Mouse (Mus musculus) neural tube, embryonic 13.5 days (tissue): Measurements from ENCODE around the gene Galnt3. TPM values are rescaled to one million over a fixed set of nuclear protein-coding genes. Genes with fewer than 3 reads are reported as not detected.

Source experiments
- ATAC-seq: fragments of 200-750 bp; cut with Nextera tagmentation; 2 replicates; pipeline ENCODE4 v1.8.0; 2017; ENCODE audit warnings: low read depth, mild to moderate bottlenecking, moderate TSS enrichment, moderate library complexity
- H3K27ac ChIP-seq: fragments of 300-500 bp; sonication (generic); replicated peaks from 2 replicates; pipeline ENCODE4 v1.5.1; 2015; ENCODE audit warnings: moderate library complexity, mild to moderate bottlenecking, inconsistent platforms
- H3K27me3 ChIP-seq: fragments of 300-500 bp; sonication (generic); 2 replicates; pipeline ENCODE4 v1.6.1; 2015; ENCODE audit warnings: mild to moderate bottlenecking, inconsistent platforms
- H3K36me3 ChIP-seq: fragments of 300-500 bp; sonication (generic); 2 replicates; pipeline ENCODE4 v1.6.1; 2015; ENCODE audit warnings: mild to moderate bottlenecking, inconsistent platforms
- H3K4me1 ChIP-seq: fragments of 300-500 bp; sonication (generic); replicated peaks from 2 replicates; pipeline ENCODE4 v1.6.1; 2015; ENCODE audit warnings: inconsistent platforms
- H3K4me2 ChIP-seq: fragments of 300-500 bp; sonication (generic); 2 replicates; pipeline ENCODE4 v1.6.1; 2015; ENCODE audit warnings: inconsistent platforms, mild to moderate bottlenecking, moderate library complexity
- H3K4me3 ChIP-seq: fragments of 300-500 bp; sonication (generic); 2 replicates; pipeline ENCODE4 v1.5.1; 2015; ENCODE audit warnings: mild to moderate bottlenecking, inconsistent platforms
- H3K9ac ChIP-seq: fragments of 300-500 bp; sonication (generic); 2 replicates; pipeline ENCODE4 v1.6.1; 2015; ENCODE audit warnings: moderate library complexity, mild to moderate bottlenecking, inconsistent platforms
- H3K9me3 ChIP-seq: fragments of 300-500 bp; sonication (generic); 2 replicates; pipeline ENCODE4 v1.6.1; 2016; ENCODE audit warnings: inconsistent platforms
- WGBS: fragments of 180-500 bp; shearing (Covaris S2); methylation state at CpG from one replicate; pipeline ENCODE4 v1.1.7; 2015; 5-methylcytosine and 5-hydroxymethylcytosine counted together
- polyA plus RNA-seq: library from polyadenylated mRNA; unstranded; fragments of >200 nt; fragmentation: Nextera tagmentation; extraction: Ambion mirVana; gene quantifications from 2 replicates; pipeline ENCODE4 v1.2.1, GENCODE M21; 2015

The Galnt3 gene
- polyA plus RNA-seq, 1 experiment from 2014 or later = 0.39 TPM

GRCm38 (mm10) chr2:66101686-66102304 is 23.0 kb downstream of the Galnt3 start:
- ATAC-seq = no peak
- 96% methylated on average over 9 of the region's 9 CpGs for WGBS
- Histone ChIP-seq H3K9me3 (no peaks in the 10 kb centered on the region), H3K4me2 (no peak overlapping the region), H3K27ac (no peak overlapping the region), H3K4me3 (no peak overlapping the region), H3K9ac (no peak overlapping the region), H3K36me3 (no peaks in the 10 kb centered on the region), H3K4me1 (peaks cover 18% of the 10 kb centered on the region), H3K27me3 (no peaks in the 10 kb centered on the region)

- H3K27ac ChIP-seq = no peak overlapping the region
- H3K4me2 ChIP-seq = peak overlapping the region; percentile 18; the same call in 1 of the 2 replicates
- H3K36me3 ChIP-seq = no peaks in the 10 kb centered on the region
- H3K4me1 ChIP-seq = peaks cover 18% of the 10 kb centered on the region
- H3K9ac ChIP-seq = no peak overlapping the region
- H3K9me3 ChIP-seq = no peaks in the 10 kb centered on the region
- WGBS = 44% methylated on average over 17 of the region's 17 CpGs
- no peaks in the 10 kb centered on the region for H3K27me3 ChIP-seq
- H3K4me3 ChIP-seq = no peak overlapping the region
- ATAC-seq = no peak
These were observed 24.0 kb downstream of the Galnt3 start for GRCm38 (mm10) chr2:66100671-66101351.

DNA sequence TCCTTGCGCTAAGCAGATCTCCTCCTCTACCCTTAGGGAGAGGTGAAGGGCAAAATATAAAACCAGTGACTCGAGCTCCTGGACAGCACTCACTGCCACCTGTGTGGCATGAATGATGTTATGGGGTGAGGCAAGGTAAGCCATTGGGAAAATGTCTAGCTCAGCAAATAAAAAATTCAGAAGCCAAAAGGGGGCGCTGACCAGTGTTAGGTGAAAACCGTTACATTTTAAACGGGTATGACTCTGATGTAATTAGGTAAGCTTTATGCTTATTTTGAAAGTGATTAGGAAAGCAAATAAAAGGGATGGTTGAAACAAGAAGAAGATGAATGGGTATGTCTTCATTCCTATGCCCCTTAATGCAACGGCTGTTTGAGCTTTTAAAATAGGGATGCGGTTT is 24.6 kb downstream of the Galnt3 start:
- Histone ChIP-seq H3K4me2 (peak overlapping the region; percentile 18; the same call in 1 of the 2 replicates), H3K4me3 (no peak overlapping the region), H3K4me1 (peaks cover 18% of the 10 kb centered on the region), H3K27me3 (no peaks in the 10 kb centered on the region), H3K9ac (no peak overlapping the region), H3K9me3 (no peaks in the 10 kb centered on the region), H3K27ac (no peak overlapping the region), H3K36me3 (no peaks in the 10 kb centered on the region)
- 42% methylated on average over 7 of the region's 7 CpGs for WGBS
- no peak for ATAC-seq

DNA sequence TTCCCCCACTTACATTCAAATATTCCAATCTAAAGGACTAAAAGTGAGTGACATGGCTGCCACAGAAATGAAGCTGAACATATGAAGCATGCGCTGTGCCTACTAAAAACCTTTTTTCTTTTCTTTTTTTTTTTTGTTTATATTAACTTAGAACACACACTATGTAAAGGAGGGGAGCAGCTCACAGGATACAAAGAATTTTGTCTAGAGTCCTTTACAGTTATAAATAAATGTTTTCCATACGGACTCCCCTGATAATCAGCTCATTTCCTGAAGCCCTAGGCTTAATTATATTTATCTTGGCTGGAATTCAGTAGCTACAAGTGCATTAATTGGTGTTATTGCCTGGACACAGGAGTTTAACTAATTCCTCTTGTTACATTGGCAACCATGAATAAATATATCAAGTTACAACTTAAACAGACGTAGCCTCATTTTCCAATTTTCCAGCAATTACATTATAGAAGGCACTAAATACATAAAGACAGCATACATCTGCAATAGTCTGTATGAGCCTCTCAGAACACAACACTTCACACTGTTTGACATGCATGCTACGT is 30.1 kb downstream of the Galnt3 start:
- H3K4me3 ChIP-seq = no peak overlapping the region
- WGBS = 62% methylated on average over 4 of the region's 4 CpGs

DNA sequence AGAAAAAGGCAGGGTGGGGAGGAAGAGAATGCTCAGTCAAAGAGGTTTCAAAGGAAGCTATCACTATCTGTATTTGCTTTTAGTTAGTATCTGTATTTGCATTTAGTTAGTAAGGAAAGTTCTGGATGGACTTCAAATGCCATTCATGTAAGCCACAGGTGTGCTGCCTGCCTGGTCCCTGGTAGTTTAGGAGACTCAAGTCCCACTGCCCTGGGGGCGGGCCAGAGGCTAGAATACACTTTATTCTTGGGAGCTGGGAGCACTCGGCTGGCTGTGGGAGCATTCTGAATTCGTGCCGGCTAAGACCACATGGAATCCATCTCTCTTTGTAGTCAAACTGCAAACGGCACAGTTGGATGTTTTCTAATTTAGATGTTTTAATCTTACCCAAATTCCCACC is 33.5 kb downstream of the Galnt3 start:
- Histone ChIP-seq H3K9ac (no peak overlapping the region), H3K36me3 (no peaks in the 10 kb centered on the region), H3K4me2 (no peak overlapping the region), H3K27me3 (no peaks in the 10 kb centered on the region), H3K4me3 (no peak overlapping the region), H3K4me1 (no peaks in the 10 kb centered on the region), H3K27ac (no peak overlapping the region), H3K9me3 (no peaks in the 10 kb centered on the region)
- 61% methylated on average over 5 of the region's 5 CpGs for WGBS
- no peak for ATAC-seq

More for the DNA sequence above, 30.1 kb downstream of the Galnt3 start:
- Histone ChIP-seq H3K4me1 (0 out of 2 replicates have a peak, but pooled peaks cover 6% of the 10 kb centered on the region), H3K4me2 (no peak overlapping the region), H3K27me3 (no peaks in the 10 kb centered on the region), H3K27ac (no peak overlapping the region), H3K9me3 (no peaks in the 10 kb centered on the region), H3K9ac (no peak overlapping the region), H3K36me3 (no peaks in the 10 kb centered on the region)
- no peak for ATAC-seq

- Histone ChIP-seq H3K4me2 (no peak overlapping the region), H3K4me1 (no peaks in the 10 kb centered on the region), H3K9me3 (no peaks in the 10 kb centered on the region), H3K27ac (no peak overlapping the region), H3K9ac (no peak overlapping the region), H3K36me3 (no peaks in the 10 kb centered on the region), H3K4me3 (no peak overlapping the region), H3K27me3 (no peaks in the 10 kb centered on the region)
- no peak for ATAC-seq
- 76% methylated on average over 4 of the region's 4 CpGs for WGBS
These were observed 42.9 kb downstream of the Galnt3 start for GRCm38 (mm10) chr2:66081876-66082275.

DNA sequence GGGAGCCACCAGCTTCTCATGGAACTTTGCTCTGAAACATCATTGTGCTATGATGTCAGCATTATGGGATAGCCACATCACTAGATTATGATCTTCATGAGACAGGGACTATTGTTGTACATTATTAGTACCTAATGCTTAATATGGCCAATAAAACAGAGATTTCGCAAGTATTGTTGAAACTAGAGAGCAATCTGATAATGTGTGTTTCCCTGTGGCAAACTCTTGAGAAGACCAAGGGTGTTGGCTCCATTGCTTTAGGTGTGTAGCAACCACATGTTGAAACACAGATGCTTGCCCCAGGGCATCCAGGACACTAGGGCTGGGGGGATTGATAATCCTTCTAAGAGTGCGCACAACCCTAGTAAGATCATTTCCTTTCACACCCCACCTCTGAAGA is 44.1 kb downstream of the Galnt3 start:
- Histone ChIP-seq H3K4me1 (no peaks in the 10 kb centered on the region), H3K9ac (no peak overlapping the region), H3K27ac (no peak overlapping the region), H3K9me3 (no peaks in the 10 kb centered on the region), H3K4me3 (no peak overlapping the region), H3K27me3 (no peaks in the 10 kb centered on the region), H3K4me2 (no peak overlapping the region), H3K36me3 (no peaks in the 10 kb centered on the region)
- 98% methylated on average over 2 of the region's 2 CpGs for WGBS
- ATAC-seq = no peak

GRCm38 (mm10) chr2:66069454-66069853 is 55.3 kb downstream of the Galnt3 start:
- Histone ChIP-seq H3K4me2 (no peak overlapping the region), H3K4me3 (no peak overlapping the region), H3K36me3 (no peaks in the 10 kb centered on the region), H3K9ac (no peak overlapping the region), H3K9me3 (no peaks in the 10 kb centered on the region), H3K27me3 (no peaks in the 10 kb centered on the region), H3K27ac (no peak overlapping the region), H3K4me1 (no peaks in the 10 kb centered on the region; the same call in 1 of the 2 replicates)
- WGBS = 46% methylated on average over 6 of the region's 6 CpGs
- ATAC-seq = no peak

DNA sequence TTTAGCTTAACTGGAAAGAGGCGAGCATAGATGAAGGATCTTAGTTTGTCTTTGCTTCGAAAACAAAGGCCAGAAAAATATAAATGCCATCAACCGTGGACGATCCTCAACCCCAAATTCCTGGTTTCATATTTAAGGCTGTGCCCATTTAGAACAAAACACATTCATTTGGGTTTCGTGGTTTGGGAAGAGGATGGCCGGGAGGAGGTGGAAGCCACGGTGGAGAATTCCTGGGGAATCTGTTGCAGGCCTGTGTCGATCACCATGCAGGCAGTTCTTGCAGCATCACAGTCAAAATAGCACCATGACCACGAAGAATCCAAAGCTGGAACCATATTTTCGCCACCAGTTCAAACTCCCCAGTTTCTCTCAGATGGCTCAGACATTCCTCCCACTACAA is 61.5 kb downstream of the Galnt3 start:
- 92% methylated on average over 10 of the region's 10 CpGs for WGBS
- Histone ChIP-seq H3K4me2 (no peak overlapping the region), H3K36me3 (no peaks in the 10 kb centered on the region), H3K4me1 (no peaks in the 10 kb centered on the region), H3K27ac (no peak overlapping the region), H3K27me3 (no peaks in the 10 kb centered on the region), H3K9me3 (no peaks in the 10 kb centered on the region), H3K4me3 (no peak overlapping the region), H3K9ac (no peak overlapping the region)
- ATAC-seq = no peak

DNA sequence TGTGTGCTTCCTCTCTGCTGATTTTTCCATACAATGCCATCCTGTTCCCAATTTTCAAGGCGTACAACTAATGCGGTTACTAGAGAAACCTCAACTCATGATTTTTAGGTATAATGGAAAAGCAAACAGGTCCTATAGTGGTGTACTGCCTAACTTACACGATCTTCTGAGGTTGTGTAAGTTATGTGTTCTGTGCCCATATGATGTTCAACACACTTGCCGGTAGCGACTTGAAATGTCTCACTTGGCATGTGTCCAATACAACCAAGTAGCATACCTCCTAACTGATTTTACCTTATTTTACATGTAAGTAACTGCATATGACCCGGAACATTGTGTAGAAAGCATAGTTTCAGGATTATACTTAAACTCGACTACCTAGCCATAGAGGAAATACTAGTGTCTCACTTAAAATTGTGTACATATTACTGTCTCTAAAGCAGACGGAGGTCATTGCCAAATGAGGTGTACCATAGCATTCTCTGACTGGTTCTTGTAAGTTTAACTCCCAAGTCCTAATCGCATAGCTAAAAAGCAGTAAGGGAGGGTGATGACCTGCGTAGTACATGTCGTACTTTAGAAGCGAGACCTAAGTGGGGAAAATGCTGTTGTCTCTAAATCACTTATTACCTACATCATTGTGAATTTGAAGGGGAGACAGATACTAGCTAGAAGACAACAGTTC is 80.2 kb downstream of the Galnt3 start:
- no peaks in the 10 kb centered on the region for H3K36me3 ChIP-seq
- H3K4me2 ChIP-seq = peak overlapping the region; percentile 24; the same call in 1 of the 2 replicates
- H3K9me3 ChIP-seq = no peaks in the 10 kb centered on the region
- peak overlapping the region; percentile 80 for H3K27ac ChIP-seq
- 0 out of 2 replicates have a peak, but pooled peaks have one; percentile 12 for ATAC-seq
- H3K4me1 ChIP-seq = peaks cover 29% of the 10 kb centered on the region
- no peak overlapping the region for H3K4me3 ChIP-seq
- H3K9ac ChIP-seq = 0 out of 2 replicates have a peak overlapping the region, but pooled peaks have one; percentile 31
- H3K27me3 ChIP-seq = no peaks in the 10 kb centered on the region
- WGBS = 78% methylated on average over 12 of the region's 12 CpGs

DNA sequence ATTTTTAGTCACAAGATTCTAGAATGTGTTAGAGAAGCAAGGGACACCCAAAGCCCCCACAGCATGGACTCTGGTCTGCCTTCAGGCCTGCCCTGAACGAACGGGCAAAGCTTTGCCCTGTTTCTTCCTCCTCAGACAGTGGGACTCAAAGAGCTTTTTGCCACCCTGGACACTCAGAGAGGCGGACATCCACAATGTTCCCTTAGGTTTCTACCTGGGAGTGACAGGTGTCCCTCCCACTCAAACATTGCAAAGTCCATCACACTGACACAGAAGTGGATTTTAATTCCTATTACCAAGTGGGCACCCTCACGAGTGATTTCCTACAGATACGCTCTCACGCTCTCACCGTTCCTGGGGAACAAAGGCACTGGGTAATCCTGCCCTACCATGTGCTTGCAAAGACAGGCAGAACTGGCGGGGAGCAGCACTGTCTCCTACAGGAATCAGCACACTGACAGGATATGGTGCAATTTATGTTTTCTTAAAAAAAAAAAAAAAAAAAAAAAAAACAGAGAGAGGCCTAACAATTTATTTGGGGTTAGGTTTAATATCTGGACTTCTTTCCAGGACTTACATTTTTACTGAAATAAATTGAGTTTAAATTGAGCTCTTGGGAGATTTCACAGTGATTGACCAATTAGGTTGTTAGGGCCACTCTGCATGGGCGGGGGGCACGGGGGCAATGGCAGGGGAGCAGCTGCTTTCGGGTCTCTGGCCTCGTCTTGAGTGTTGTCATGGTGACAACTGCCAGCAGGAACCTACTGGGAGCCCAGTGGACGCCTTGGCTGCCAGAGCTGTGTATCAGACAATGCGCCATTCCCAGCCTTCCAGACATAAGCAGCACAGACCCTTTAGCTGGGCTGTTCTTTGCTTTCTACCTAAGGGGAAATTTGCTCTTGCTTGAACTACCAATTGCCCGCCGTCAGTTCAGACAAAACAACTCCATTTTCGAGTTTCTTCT is 81.1 kb downstream of the Galnt3 start:
- H3K4me3 ChIP-seq = no peak overlapping the region
- peak overlapping the region; percentile 80 for H3K27ac ChIP-seq
- peaks cover 29% of the 10 kb centered on the region for H3K4me1 ChIP-seq
- H3K9ac ChIP-seq = 0 out of 2 replicates have a peak overlapping the region, but pooled peaks have one; percentile 31
- WGBS = 27% methylated on average over 17 of the region's 17 CpGs
- no peaks in the 10 kb centered on the region for H3K27me3 ChIP-seq
- H3K4me2 ChIP-seq = peak overlapping the region; percentile 24; the same call in 1 of the 2 replicates
- H3K36me3 ChIP-seq = no peaks in the 10 kb centered on the region
- ATAC-seq = peak; percentile 90
- no peaks in the 10 kb centered on the region for H3K9me3 ChIP-seq
